Mouse (Mus musculus) embryonic facial prominence, embryonic 13.5 days (tissue): ENCODE results near the gene Gm10217. TPM values are rescaled to one million over a fixed set of nuclear protein-coding genes. Genes with fewer than 3 reads are reported as not detected.

Source experiments
- ATAC-seq: fragments of 200-750 bp; cut with Nextera tagmentation; 2 replicates; pipeline ENCODE4 v1.8.0; 2017; ENCODE audit warnings: low read depth; ENCODE audit not compliant: insufficient number of reproducible peaks, insufficient read depth, low FRiP score, low TSS enrichment
- H3K27ac ChIP-seq: fragments of 300-500 bp; sonication (generic); 2 replicates; pipeline ENCODE4 v1.5.1; 2015; ENCODE audit warnings: moderate library complexity, mild to moderate bottlenecking, inconsistent platforms
- H3K27me3 ChIP-seq: fragments of 300-500 bp; sonication (generic); 2 replicates; pipeline ENCODE4 v1.6.1; 2015; ENCODE audit warnings: mild to moderate bottlenecking, inconsistent platforms
- H3K36me3 ChIP-seq: fragments of 300-500 bp; sonication (generic); 2 replicates; pipeline ENCODE4 v1.6.1; 2015; ENCODE audit warnings: mild to moderate bottlenecking, inconsistent platforms
- H3K4me1 ChIP-seq: fragments of 300-500 bp; sonication (generic); 2 replicates; pipeline ENCODE4 v1.6.1; 2015; ENCODE audit warnings: inconsistent platforms
- H3K4me2 ChIP-seq: fragments of 300-500 bp; sonication (generic); 2 replicates; pipeline ENCODE4 v1.6.1; 2015; ENCODE audit warnings: moderate library complexity, mild to moderate bottlenecking, inconsistent platforms
- H3K4me3 ChIP-seq: fragments of 300-500 bp; sonication (generic); 2 replicates; pipeline ENCODE4 v1.5.1; 2015; ENCODE audit warnings: mild to moderate bottlenecking, inconsistent platforms
- H3K9ac ChIP-seq: fragments of 300-500 bp; sonication (generic); 2 replicates; pipeline ENCODE4 v1.6.1; 2015; ENCODE audit warnings: mild to moderate bottlenecking, inconsistent platforms
- H3K9me3 ChIP-seq: fragments of 300-500 bp; sonication (generic); 2 replicates; pipeline ENCODE4 v1.6.1; 2016; ENCODE audit warnings: inconsistent platforms
- WGBS: fragments of 180-500 bp; shearing (Covaris S2); methylation state at CpG from one replicate; pipeline ENCODE4 v1.1.7; 2015; ENCODE audit warnings: mixed read lengths; 5-methylcytosine and 5-hydroxymethylcytosine counted together
- polyA plus RNA-seq: library from polyadenylated mRNA; unstranded; fragments of >200 nt; fragmentation: Nextera tagmentation; extraction: Ambion mirVana; gene quantifications from 2 replicates; pipeline ENCODE4 v1.2.1, GENCODE M21; 2015

Gene Gm10217
- not detected in 2 replicates for polyA plus RNA-seq

- no peak within 1 kb of the TSS for H3K27ac ChIP-seq
- WGBS = 76% methylated on average over 3 of the region's 3 CpGs
- no peak for ATAC-seq
Measured at GRCm38 (mm10) chr8:9863951-9864350, at the start of gene Gm10217. Gm10217 (plus strand) TSS chr8:9864251.

GRCm38 (mm10) chr8:9824770-9825169, 39.3 kb upstream of the Gm10217 start:
- WGBS = 63% methylated on average over 8 of the region's 8 CpGs
- no peak overlapping the region for H3K9ac ChIP-seq
- no peaks in the 10 kb centered on the region for H3K4me1 ChIP-seq
- no peak for ATAC-seq
- no peaks in the 10 kb centered on the region for H3K36me3 ChIP-seq
- H3K27me3 ChIP-seq = no peaks in the 10 kb centered on the region
- no peak overlapping the region for H3K4me3 ChIP-seq
- H3K27ac ChIP-seq = no peak overlapping the region
- H3K4me2 ChIP-seq = no peak overlapping the region
- no peaks in the 10 kb centered on the region for H3K9me3 ChIP-seq

More at GRCm38 (mm10) chr8:9863951-9864350, at the start of gene Gm10217:
- Histone ChIP-seq H3K27me3 (no peaks in the 10 kb centered on the region), H3K4me2 (no peak within 1 kb of the TSS), H3K4me1 (no peaks in the 10 kb centered on the region), H3K9me3 (no peaks in the 10 kb centered on the region), H3K36me3 (no peaks in the 10 kb centered on the region), H3K4me3 (no peak within 1 kb of the TSS), H3K9ac (no peak within 1 kb of the TSS)

- ATAC-seq = no peak
- H3K27ac ChIP-seq = no peak overlapping the region
- H3K4me2 ChIP-seq = no peak overlapping the region
- no peak overlapping the region for H3K4me3 ChIP-seq
- no peaks in the 10 kb centered on the region for H3K9me3 ChIP-seq
- no peaks in the 10 kb centered on the region for H3K4me1 ChIP-seq
- no peak overlapping the region for H3K9ac ChIP-seq
- 87% methylated on average over 3 of the region's 3 CpGs for WGBS
- H3K27me3 ChIP-seq = no peaks in the 10 kb centered on the region
- no peaks in the 10 kb centered on the region for H3K36me3 ChIP-seq
Measured at GRCm38 (mm10) chr8:9840257-9840656, 23.8 kb upstream of the Gm10217 start.

- Histone ChIP-seq H3K9me3 (no peaks in the 10 kb centered on the region), H3K27ac (no peak overlapping the region)
- 30% methylated on average over 2 of the region's 2 CpGs for WGBS
Measured at GRCm38 (mm10) chr8:9859286-9859685, 4.8 kb upstream of the Gm10217 start.

GRCm38 (mm10) chr8:9860539-9861203, 3.4 kb upstream of the Gm10217 start:
- H3K36me3 ChIP-seq = no peaks in the 10 kb centered on the region
- no peaks in the 10 kb centered on the region for H3K4me1 ChIP-seq
- no peak overlapping the region for H3K9ac ChIP-seq
- ATAC-seq = no peak
- no peaks in the 10 kb centered on the region for H3K27me3 ChIP-seq
- 84% methylated on average over 10 of the region's 10 CpGs for WGBS
- no peak overlapping the region for H3K27ac ChIP-seq
- H3K9me3 ChIP-seq = no peaks in the 10 kb centered on the region
- H3K4me2 ChIP-seq = no peak overlapping the region
- no peak overlapping the region for H3K4me3 ChIP-seq

More at GRCm38 (mm10) chr8:9859286-9859685, 4.8 kb upstream of the Gm10217 start:
- Histone ChIP-seq H3K36me3 (no peaks in the 10 kb centered on the region), H3K27me3 (no peaks in the 10 kb centered on the region), H3K4me1 (no peaks in the 10 kb centered on the region), H3K4me2 (no peak overlapping the region), H3K9ac (no peak overlapping the region), H3K4me3 (no peak overlapping the region)
- no peak for ATAC-seq

- WGBS = 86% methylated on average over 9 of the region's 9 CpGs
- Histone ChIP-seq H3K9me3 (no peaks in the 10 kb centered on the region), H3K27me3 (no peaks in the 10 kb centered on the region), H3K4me1 (no peaks in the 10 kb centered on the region), H3K27ac (no peak overlapping the region), H3K4me2 (no peak overlapping the region), H3K36me3 (no peaks in the 10 kb centered on the region), H3K4me3 (no peak overlapping the region), H3K9ac (no peak overlapping the region)
- ATAC-seq = no peak
Measured at GRCm38 (mm10) chr8:9865150-9865549, 1.1 kb downstream of the Gm10217 start.

- H3K4me3 ChIP-seq = no peak overlapping the region
- no peak overlapping the region for H3K4me2 ChIP-seq
- no peak overlapping the region for H3K27ac ChIP-seq
- H3K36me3 ChIP-seq = no peaks in the 10 kb centered on the region
- H3K27me3 ChIP-seq = no peaks in the 10 kb centered on the region
- no peaks in the 10 kb centered on the region for H3K9me3 ChIP-seq
- no peak overlapping the region for H3K9ac ChIP-seq
- 55% methylated on average over 3 of the region's 3 CpGs for WGBS
- H3K4me1 ChIP-seq = no peaks in the 10 kb centered on the region
- ATAC-seq = no peak
Measured at GRCm38 (mm10) chr8:9868094-9868493, 4.0 kb downstream of the Gm10217 start.

- H3K4me2 ChIP-seq = no peak overlapping the region
- no peaks in the 10 kb centered on the region for H3K36me3 ChIP-seq
- H3K9ac ChIP-seq = no peak overlapping the region
- no peak overlapping the region for H3K27ac ChIP-seq
- WGBS = 84% methylated on average over 1 of the region's 1 CpGs
- H3K4me3 ChIP-seq = no peak overlapping the region
- peaks cover 6% of the 10 kb centered on the region for H3K4me1 ChIP-seq
- no peak for ATAC-seq
- H3K27me3 ChIP-seq = no peaks in the 10 kb centered on the region
- H3K9me3 ChIP-seq = no peaks in the 10 kb centered on the region
Measured at GRCm38 (mm10) chr8:9876241-9876640, 12.2 kb downstream of the Gm10217 start.

- no peak for ATAC-seq
Measured at GRCm38 (mm10) chr8:9879921-9880320, 15.9 kb downstream of the Gm10217 start.

GRCm38 (mm10) chr8:9886714-9887113, 22.7 kb downstream of the Gm10217 start:
- ATAC-seq = no peak

More at GRCm38 (mm10) chr8:9879921-9880320, 15.9 kb downstream of the Gm10217 start:
- 70% methylated on average over 4 of the region's 4 CpGs for WGBS
- Histone ChIP-seq H3K27me3 (no peaks in the 10 kb centered on the region), H3K9me3 (no peaks in the 10 kb centered on the region), H3K9ac (no peak overlapping the region), H3K4me1 (peaks cover 6% of the 10 kb centered on the region), H3K4me2 (no peak overlapping the region), H3K27ac (no peak overlapping the region), H3K4me3 (no peak overlapping the region), H3K36me3 (no peaks in the 10 kb centered on the region)

GRCm38 (mm10) chr8:9899199-9899598, 35.1 kb downstream of the Gm10217 start:
- ATAC-seq = no peak
- Histone ChIP-seq H3K36me3 (no peaks in the 10 kb centered on the region), H3K27me3 (no peaks in the 10 kb centered on the region), H3K9ac (no peak overlapping the region), H3K27ac (no peak overlapping the region), H3K4me1 (peaks cover 3% of the 10 kb centered on the region; the same call in 1 of the 2 replicates), H3K4me3 (no peak overlapping the region), H3K4me2 (no peak overlapping the region), H3K9me3 (no peaks in the 10 kb centered on the region)
- WGBS = 89% methylated on average over 2 of the region's 2 CpGs

More at GRCm38 (mm10) chr8:9886714-9887113, 22.7 kb downstream of the Gm10217 start:
- Histone ChIP-seq H3K9me3 (no peaks in the 10 kb centered on the region), H3K36me3 (no peaks in the 10 kb centered on the region), H3K4me3 (no peak overlapping the region), H3K27ac (no peak overlapping the region), H3K27me3 (no peaks in the 10 kb centered on the region), H3K4me2 (no peak overlapping the region), H3K9ac (no peak overlapping the region), H3K4me1 (no peaks in the 10 kb centered on the region)
- 66% methylated on average over 4 of the region's 4 CpGs for WGBS

- Histone ChIP-seq H3K9ac (no peak overlapping the region), H3K36me3 (no peaks in the 10 kb centered on the region), H3K9me3 (no peaks in the 10 kb centered on the region), H3K27me3 (no peaks in the 10 kb centered on the region), H3K4me1 (peaks cover 3% of the 10 kb centered on the region; the same call in 1 of the 2 replicates), H3K4me2 (no peak overlapping the region), H3K4me3 (no peak overlapping the region), H3K27ac (no peak overlapping the region)
- no peak for ATAC-seq
- WGBS = 24% methylated on average over 3 of the region's 3 CpGs
Measured at GRCm38 (mm10) chr8:9899673-9900072, 35.6 kb downstream of the Gm10217 start.
